Mouse (Mus musculus): ENCODE measurements around the gene C2cd2.

Gene C2cd2

GRCm38 (mm10) chr16:97941844-97942243 lies 20.6 kb downstream of the C2cd2 start:
- no peak for DNase-seq

DNA sequence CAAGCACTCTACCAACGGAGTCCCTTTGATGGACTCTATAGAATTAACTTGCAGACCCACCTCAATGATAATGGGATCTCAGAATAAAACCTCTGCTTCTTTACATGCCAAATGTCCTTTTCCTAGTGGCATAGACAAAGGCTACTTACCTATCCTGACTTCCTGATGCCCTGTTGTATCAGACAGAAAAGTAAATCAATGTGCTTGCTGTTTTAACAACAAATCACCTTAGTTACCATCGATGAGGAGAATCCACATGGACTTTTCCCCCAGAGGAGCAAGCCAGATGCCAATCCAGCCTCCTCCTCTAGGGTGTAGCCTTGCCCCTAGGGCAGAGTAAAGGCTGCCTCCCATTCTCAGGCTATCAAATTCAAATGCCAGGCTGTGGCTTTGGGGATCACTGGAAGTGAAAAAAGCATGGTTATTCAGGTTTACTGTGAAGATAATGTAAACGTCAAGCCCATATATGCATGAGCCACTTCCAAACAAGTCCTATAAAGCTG lies 21.9 kb downstream of the C2cd2 start:
- DNase-seq = no peak

DNA sequence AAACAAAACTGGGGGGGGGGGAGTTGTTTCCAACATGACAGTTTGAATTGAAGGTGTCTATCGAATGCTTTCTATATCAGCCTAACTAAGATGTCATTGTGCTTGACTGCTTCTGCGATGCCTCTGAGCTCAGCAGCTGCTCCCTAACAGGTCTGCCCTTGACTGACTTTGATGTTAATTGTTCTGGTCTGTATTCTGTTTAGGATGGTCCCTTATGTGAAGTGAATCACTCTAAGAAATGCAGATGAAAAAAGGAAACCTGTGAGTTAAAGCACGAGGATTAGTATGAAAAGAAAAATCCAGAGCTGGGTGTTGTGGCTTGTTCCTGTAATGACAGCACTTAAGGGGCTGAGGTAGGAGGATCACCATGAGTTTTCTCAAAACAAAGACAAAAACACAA lies 26.6 kb downstream of the C2cd2 start:
- DNase-seq = no peak

- no peak for DNase-seq
Measured at GRCm38 (mm10) chr16:97930231-97930630, 32.2 kb downstream of the C2cd2 start.

DNA sequence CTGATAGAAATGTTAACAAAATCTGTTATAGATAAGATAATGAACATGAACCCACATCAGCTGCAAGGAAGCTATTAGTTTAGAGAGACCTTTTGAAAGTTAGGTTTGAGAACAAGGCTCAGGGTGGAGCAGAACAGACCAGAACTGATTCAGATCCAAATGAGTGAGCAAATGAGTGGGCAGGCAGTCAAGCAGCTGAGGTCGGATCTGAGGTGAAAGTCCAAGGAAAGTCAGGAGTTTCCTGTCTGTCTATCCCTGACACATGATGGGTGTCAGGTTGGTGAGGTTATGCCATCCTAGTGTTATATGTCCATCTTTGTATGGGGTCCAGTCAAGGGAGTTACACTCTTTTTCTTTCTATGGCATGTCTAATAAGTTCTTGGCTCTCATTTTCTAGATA lies 32.9 kb downstream of the C2cd2 start:
- DNase-seq = no peak

GRCm38 (mm10) chr16:97927331-97927938 lies 35.0 kb downstream of the C2cd2 start:
- DNase-seq = no peak

GRCm38 (mm10) chr16:97926381-97926780 lies 36.0 kb downstream of the C2cd2 start:
- no peak for DNase-seq

DNA sequence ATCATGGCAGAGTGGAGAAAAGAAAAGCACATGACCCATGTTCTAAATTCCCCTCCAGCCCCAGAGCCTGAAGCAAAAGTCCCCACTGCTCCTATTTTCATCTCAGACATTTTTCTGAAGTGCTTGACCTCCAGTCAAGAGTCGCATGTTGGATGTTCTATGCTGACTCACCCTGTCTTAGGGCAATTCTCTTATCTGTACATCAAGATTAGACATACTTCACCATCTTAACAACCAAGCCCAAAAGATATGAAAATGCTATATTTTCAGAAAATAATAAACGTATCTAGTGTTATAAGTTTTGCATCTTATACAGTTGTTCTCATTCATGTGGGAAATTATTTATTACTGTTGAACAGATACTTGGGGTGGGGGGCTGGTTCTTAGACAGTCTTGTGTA lies 36.6 kb downstream of the C2cd2 start:
- no peak for DNase-seq

GRCm38 (mm10) chr16:97923700-97924099 lies 38.7 kb downstream of the C2cd2 start:
- no peak for DNase-seq

- DNase-seq = no peak
Measured at GRCm38 (mm10) chr16:97922779-97923126, 39.6 kb downstream of the C2cd2 start.

GRCm38 (mm10) chr16:97921961-97922778 lies 40.2 kb downstream of the C2cd2 start:
- DNase-seq = peak; percentile 84

DNA sequence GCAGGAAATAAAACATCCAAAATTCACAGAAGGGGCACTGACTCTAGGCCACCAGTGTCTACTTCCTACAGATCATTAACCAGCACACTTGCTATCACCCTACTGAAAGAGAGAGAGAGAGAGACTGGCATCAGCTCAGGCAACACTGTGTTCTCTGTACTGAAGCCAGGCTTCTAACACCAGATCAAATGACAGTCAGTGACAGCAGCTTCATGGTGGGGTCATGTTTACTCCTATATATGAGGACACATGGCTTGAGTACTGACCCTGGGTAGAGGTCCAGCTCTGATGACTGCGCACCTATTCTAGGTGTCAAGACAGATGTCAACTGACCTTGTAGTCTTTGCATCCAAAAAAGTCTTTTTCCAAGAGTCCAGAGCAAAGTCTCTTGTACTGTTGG lies 41.8 kb downstream of the C2cd2 start:
- DNase-seq = no peak

DNA sequence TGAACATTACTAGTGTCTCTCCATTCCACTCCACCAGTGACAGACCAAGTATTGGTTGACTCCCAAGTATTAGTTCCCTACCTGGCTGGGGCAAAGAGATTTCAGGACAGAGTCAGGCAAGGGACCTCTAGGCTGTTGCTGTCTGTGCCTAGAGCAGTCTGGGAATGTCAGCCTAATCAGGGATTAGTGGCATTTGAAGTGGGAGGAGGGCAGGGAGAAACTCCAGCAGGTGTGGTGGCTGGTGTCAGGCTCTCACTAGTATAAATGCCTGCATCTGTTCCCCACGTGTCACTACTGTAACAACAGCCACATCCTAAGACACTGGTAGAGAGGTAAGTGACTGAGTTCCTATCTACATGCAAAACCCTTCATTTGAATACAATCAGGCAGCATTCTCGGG lies 42.6 kb downstream of the C2cd2 start:
- no peak for DNase-seq

DNA sequence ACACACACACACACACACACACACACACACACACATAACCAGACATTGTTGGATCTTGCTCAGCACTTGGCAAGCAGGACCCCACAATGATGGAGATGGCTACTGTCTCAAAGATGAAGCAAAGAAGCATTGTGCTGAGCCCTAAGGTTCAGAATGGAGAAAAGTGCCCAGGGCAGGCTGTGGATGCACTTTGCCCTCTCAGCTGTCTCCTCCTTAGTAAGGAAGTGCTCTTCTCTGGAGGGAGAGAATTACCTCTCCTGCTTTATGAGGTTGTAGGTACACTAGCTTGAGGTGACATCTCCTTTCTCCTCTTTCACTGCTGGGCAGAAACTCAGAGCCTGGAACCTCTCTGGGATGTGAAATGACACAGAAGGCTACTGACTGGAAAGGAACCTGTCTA lies 49.5 kb downstream of the C2cd2 start:
- DNase-seq = no peak

GRCm38 (mm10) chr16:97909356-97909755 lies 53.0 kb downstream of the C2cd2 start:
- no peak for DNase-seq

GRCm38 (mm10) chr16:97907496-97907895 lies 54.9 kb downstream of the C2cd2 start:
- no peak for DNase-seq

- DNase-seq = no peak
Measured at GRCm38 (mm10) chr16:97906337-97906736, 56.1 kb downstream of the C2cd2 start.

DNA sequence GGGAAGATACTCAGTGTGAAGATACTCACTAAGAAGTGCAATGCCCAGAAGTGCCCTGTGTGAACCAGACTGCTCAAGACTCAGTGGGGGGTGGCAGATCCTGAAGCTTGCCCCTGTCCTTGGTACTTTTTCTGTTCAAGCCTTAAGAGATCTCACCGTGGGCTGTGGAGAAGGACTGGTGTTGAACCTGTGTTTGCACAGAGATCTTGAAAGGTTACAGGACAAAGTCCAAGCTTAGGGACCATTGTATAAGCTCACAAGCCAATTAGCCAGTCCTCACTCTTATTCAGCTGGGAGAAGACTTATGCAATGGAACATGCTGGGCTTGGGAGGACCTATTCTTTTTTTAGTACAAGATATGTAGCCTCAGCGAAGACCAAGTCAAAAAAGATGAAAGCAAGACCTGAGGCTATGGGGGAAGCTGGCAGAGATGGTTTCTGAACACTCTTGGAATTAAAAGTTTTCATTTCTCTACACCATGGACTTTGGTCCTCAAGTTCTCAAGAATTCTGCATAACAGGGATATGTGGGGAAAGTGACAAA lies 56.9 kb downstream of the C2cd2 start:
- no peak for DNase-seq

DNA sequence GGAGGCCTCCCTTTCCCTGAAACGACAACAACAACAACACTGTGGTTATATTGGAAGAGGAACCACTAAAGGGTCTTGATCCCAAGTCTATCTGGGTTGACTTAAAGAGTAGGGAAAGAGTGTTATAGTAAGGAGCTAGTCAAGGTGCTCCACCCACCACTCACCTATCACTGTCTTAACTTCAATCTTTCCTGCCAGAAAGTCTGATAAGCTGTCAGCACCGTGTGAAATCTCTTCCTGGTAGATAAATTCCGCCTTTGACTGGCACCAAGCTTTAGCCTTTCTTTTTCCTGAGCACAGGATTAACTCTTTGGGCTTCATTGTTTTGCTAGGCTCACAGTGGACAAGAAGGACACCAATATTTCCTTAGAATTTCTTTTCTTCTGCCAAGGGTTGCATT lies 58.4 kb downstream of the C2cd2 start:
- DNase-seq = no peak

DNA sequence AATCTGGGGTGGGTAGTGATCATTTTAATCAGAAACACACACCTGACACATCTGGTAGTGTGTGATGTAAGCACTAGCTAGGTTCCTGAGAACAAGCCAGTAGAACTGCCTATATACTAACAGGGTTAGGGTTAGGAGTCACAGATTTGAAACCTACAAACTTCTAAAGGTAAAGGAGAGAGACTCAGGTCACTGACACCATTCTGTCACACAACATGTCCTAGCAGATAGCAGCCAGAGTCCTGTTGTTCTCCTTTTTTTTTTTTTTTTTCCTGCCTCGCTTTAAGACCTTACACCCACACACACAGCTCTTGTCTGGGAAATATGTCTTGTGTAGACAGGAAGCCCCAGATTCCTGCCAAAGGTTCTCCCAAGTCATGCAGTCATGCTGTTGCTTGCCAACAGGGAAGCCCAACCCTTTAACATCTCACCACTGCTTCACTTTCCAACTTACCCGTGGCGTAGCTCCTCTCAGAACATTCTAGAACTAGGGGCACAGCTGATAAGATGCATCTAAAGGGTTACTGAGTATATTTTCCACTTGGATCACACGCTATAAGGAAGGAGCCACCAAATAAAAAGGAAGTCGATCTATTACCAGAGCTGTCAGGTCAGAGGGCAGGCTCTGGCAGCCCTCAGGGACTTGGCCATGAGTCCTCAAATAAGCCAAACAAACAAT lies 64.9 kb downstream of the C2cd2 start:
- DNase-seq = no peak

- no peak for DNase-seq
Measured at GRCm38 (mm10) chr16:97887762-97888161, 74.6 kb downstream of the C2cd2 start.

- DNase-seq = no peak
Measured at GRCm38 (mm10) chr16:97883696-97884095, 78.7 kb downstream of the C2cd2 start.

- DNase-seq = no peak
Measured at GRCm38 (mm10) chr16:97882891-97883290, 79.5 kb downstream of the C2cd2 start.

DNA sequence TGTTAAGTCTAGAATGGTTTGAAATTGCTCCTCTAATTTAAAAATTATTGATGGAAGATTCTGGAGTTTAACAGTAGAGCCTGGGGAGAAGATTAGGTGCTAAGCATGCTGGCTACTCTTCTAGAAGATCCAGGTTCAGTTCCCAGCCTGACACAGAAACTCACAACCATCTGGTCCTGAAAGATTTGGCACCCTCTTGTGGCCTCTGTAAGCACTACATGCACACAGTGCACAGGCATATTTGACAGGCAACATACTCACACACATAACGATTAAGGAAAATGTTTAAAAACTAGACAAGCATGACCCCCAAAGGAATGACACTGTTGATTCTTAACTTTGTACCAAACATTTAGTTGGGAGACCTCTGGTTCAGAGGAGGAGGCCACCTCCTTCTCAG lies 83.3 kb downstream of the C2cd2 start:
- DNase-seq = peak; percentile 48
